Mouse (Mus musculus) lung, adult 2 months (tissue): ENCODE measurements around the gene Pde10a. TPM values are rescaled to one million over a fixed set of nuclear protein-coding genes. Genes with fewer than 3 reads are reported as not detected.

Experiments used
- DNase-seq: peaks from one replicate; pipeline ENCODE4 v3.0.0; 2022
- H3K4me1 ChIP-seq: fragments of 200-500 bp; 2 replicates; pipeline ENCODE4 v1.6.1; 2011; ENCODE audit warnings: low read length; ENCODE audit not compliant: control insufficient read depth, insufficient read depth
- H3K4me3 ChIP-seq: fragments of 200-500 bp; replicated peaks from 2 replicates; pipeline ENCODE3; 2011; ENCODE audit warnings: low read depth, mild to moderate bottlenecking, control low read depth, low read length; ENCODE audit errors: extremely low read depth
- CTCF ChIP-seq: fragments of 200-500 bp; IDR thresholded peaks from 2 replicates; pipeline ENCODE4 v1.5.1; 2011; ENCODE audit warnings: mild to moderate bottlenecking, low read length, control low read depth; ENCODE audit not compliant: insufficient read depth
- POLR2A ChIP-seq: fragments of 200-500 bp; IDR thresholded peaks from 2 replicates; pipeline ENCODE4 v1.6.1; 2011; ENCODE audit warnings: low read depth, mild to moderate bottlenecking, control low read depth, low read length, borderline replicate concordance; ENCODE audit errors: extremely low read depth
- WGBS: fragments of 180-500 bp; shearing (Covaris S2); methylation state at CpG from one replicate; pipeline ENCODE4 v1.1.7; 2018; 5-methylcytosine and 5-hydroxymethylcytosine counted together
- polyA plus RNA-seq: library from polyadenylated mRNA; depleted of rRNA; stranded (reverse); fragments of >200 nt; gene quantifications from 2 replicates; pipeline ENCODE4 v1.2.3, GENCODE M21; 2012

The Pde10a gene
- polyA plus RNA-seq, 1 experiment = 0.62 TPM

GRCm38 (mm10) chr17:8812228-8812865 is 287.2 kb downstream of the Pde10a start:
- WGBS = 30% methylated on average over 12 of the region's 12 CpGs
- H3K4me3 ChIP-seq = no peak overlapping the region
- 0 out of 2 replicates have a peak, but pooled peaks cover 2% of the 10 kb centered on the region for H3K4me1 ChIP-seq
- no peak for TF ChIP-seq POLR2A
- no peak for TF ChIP-seq CTCF
- no peak for DNase-seq

GRCm38 (mm10) chr17:8813773-8814491 is 288.8 kb downstream of the Pde10a start:
- WGBS = 57% methylated on average over 3 of the region's 3 CpGs

GRCm38 (mm10) chr17:8815376-8815775 is 290.2 kb downstream of the Pde10a start:
- WGBS = 90% methylated on average over 3 of the region's 3 CpGs
- no peak for DNase-seq
- TF ChIP-seq CTCF = no peak
- TF ChIP-seq POLR2A = no peak
- H3K4me1 ChIP-seq = 0 out of 2 replicates have a peak, but pooled peaks cover 2% of the 10 kb centered on the region
- H3K4me3 ChIP-seq = no peak overlapping the region

More at GRCm38 (mm10) chr17:8813773-8814491, 288.8 kb downstream of the Pde10a start:
- 0 out of 2 replicates have a peak, but pooled peaks cover 2% of the 10 kb centered on the region for H3K4me1 ChIP-seq
- no peak for TF ChIP-seq CTCF
- no peak for TF ChIP-seq POLR2A
- DNase-seq = no peak
- H3K4me3 ChIP-seq = no peak overlapping the region

- no peak overlapping the region for H3K4me3 ChIP-seq
- TF ChIP-seq CTCF (no peak), POLR2A (no peak)
- 0 out of 2 replicates have a peak, but pooled peaks cover 2% of the 10 kb centered on the region for H3K4me1 ChIP-seq
- DNase-seq = no peak
- WGBS = 80% methylated on average over 5 of the region's 5 CpGs
Observed at GRCm38 (mm10) chr17:8815864-8816263, 290.7 kb downstream of the Pde10a start.

DNA sequence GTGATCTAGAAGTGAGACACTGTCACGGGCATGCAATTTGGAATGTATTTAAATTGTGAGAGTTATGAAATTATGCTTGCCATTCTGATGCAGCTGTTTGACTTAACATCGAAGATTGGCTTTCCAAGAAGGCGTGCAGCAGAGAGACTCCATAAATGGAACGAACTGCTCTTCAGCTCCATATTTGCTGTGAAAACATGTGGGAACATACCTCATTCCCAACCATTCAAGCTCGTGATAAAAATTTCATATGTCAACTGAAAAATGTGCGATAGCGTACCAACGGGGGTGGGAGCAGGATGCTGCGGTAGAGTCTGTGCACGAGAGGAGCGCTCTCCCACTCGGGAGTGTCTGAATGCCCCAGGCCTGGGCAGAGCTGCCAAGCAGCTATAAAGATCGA is 293.5 kb downstream of the Pde10a start:
- Histone ChIP-seq H3K4me1 (no peaks in the 10 kb centered on the region), H3K4me3 (no peak overlapping the region)
- DNase-seq = no peak
- TF ChIP-seq CTCF (no peak), POLR2A (no peak)
- 81% methylated on average over 13 of the region's 13 CpGs for WGBS

DNA sequence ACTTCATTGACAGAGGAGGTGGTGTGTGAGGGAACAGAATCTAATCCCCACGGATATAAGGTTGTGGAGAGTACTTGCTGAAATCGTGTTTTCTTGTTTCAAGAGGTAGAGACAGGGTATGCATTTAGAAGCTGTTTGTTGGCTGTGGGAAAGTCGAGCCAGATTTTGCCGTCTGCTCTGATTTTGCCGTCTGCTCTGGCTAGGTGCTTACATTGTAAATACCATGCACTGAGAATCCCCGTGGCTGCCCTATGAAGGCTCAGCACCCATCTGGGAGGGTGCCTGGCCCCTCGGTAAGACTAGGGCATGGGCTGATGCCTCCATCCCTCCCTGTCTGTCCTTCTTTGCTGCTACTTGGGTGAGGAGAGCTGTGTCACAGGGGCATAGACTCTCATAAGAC is 298.4 kb downstream of the Pde10a start:
- Histone ChIP-seq H3K4me3 (no peak overlapping the region), H3K4me1 (no peaks in the 10 kb centered on the region)
- no peak for DNase-seq
- WGBS = 72% methylated on average over 7 of the region's 7 CpGs
- TF ChIP-seq CTCF (no peak), POLR2A (no peak)

DNA sequence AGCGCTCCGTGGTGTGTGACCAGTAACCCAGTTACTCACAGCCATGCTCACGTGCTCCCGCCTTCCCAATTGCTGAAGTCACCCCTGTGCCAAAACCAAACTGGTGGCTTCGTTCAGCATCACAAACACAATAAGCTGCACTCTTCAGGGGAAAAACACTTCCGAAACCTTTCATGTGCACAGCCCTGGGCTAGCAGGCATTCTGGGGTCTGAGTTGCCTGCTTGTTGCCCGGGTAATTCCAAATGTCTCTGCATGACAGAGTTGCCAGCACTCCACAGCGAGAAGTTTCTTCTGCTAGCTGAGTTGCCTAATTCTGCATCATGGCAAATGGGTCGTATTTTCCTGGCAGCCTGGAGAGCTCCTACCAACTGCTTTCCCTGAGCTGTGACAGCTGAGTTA is 302.0 kb downstream of the Pde10a start:
- no peak for TF ChIP-seq POLR2A
- no peak for TF ChIP-seq CTCF
- WGBS = 86% methylated on average over 9 of the region's 9 CpGs
- H3K4me3 ChIP-seq = no peak overlapping the region

GRCm38 (mm10) chr17:8831001-8831400 is 305.8 kb downstream of the Pde10a start:
- WGBS = 75% methylated on average over 5 of the region's 5 CpGs
- DNase-seq = no peak
- no peak overlapping the region for H3K4me3 ChIP-seq
- TF ChIP-seq CTCF = no peak
- no peak for TF ChIP-seq POLR2A
- no peaks in the 10 kb centered on the region for H3K4me1 ChIP-seq

More for the DNA sequence above, 302.0 kb downstream of the Pde10a start:
- no peak for DNase-seq
- no peaks in the 10 kb centered on the region for H3K4me1 ChIP-seq

- TF ChIP-seq CTCF (no peak), POLR2A (no peak)
- DNase-seq = no peak
- Histone ChIP-seq H3K4me3 (no peak overlapping the region), H3K4me1 (peaks cover 5% of the 10 kb centered on the region)
- 87% methylated on average over 5 of the region's 5 CpGs for WGBS
Observed at GRCm38 (mm10) chr17:8836292-8836691, 311.1 kb downstream of the Pde10a start.

GRCm38 (mm10) chr17:8838252-8838651 is 313.1 kb downstream of the Pde10a start:
- peaks cover 5% of the 10 kb centered on the region for H3K4me1 ChIP-seq
- TF ChIP-seq CTCF (no peak), POLR2A (no peak)
- 41% methylated on average over 8 of the region's 8 CpGs for WGBS
- no peak overlapping the region for H3K4me3 ChIP-seq
- DNase-seq = no peak
